Mouse (Mus musculus) left cerebral cortex, postnatal 4 days (tissue): ENCODE data around the gene Arid4b. TPM values are rescaled to one million over a fixed set of nuclear protein-coding genes. Genes with fewer than 3 reads are reported as not detected.
"Not testable (repeated sequence)": the region's sequence is repeated elsewhere in the genome, so short reads cannot be mapped to it uniquely, and the experiment has no call there.

Experiments used
- DNase-seq: peaks from one replicate; pipeline ENCODE4 v3.0.0-alpha.2; 2022
- intact Hi-C: fragments of 180-260 bp; cut with DNase I; formaldehyde crosslinking; loops from one replicate; pipeline ENCODE4 v1.15.1; 2025
- total RNA-seq, 2 experiments: library from RNA; stranded (reverse); gene quantifications; 2 replicates each; pipeline ENCODE4 v1.2.3; 2021

The Arid4b gene
- 10 to 100 TPM; 49.7 to 54.7 TPM for total RNA-seq

DNA sequence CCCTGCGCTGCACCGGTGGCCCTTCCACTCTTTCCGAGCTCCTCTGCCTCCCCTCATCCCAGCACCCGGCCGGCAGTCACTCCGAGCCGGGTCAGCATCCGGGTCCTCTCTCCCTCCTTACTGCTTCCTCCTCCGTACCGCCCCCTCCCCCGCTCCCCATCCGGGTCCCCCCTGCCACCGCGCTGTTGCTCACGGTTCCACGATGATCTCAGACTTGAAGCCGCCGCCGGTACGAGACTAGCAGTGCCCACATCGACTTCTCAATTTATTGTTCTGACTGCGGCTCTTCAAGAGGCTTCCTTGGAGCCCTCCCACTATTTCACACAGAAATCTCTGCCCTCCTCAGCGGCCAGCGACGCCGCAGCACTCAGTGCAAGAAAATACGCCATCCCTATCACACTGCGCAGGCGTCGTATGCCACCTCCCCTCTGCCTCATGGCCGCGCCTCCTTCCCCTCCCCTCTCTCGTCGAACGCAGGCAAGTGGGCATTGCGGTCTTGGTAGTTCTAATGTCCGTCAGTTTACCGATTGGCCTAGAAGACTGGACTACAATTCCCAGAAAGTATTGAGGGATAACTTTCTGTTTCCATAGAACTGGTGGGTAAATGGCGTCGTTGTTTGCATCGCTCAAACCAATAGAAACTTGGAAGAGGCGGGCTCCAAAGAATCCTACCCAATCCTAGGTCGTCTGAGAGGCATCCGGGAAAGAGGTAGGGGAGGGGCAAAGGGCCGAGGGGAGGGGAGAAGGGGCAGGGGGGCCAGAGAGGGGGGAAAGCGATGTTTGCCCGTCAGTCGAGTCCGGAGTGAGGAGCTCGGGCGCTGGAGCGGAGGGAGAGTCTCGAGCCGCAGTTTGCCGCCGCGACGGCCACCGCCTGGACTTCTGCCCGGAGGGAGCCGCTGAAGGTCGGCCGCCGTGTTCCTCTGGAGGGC is at the start of gene Arid4b, which contains the start of gene Ggps1:
Gene Arid4b, plus strand, starts transcription at position 220 of the 929 bp plus-strand sequence.
Gene Ggps1, minus strand, starts transcription at position 476 of the 929 bp plus-strand sequence.
- intact Hi-C loops = no loop called here
- DNase-seq = peak; percentile 97

DNA sequence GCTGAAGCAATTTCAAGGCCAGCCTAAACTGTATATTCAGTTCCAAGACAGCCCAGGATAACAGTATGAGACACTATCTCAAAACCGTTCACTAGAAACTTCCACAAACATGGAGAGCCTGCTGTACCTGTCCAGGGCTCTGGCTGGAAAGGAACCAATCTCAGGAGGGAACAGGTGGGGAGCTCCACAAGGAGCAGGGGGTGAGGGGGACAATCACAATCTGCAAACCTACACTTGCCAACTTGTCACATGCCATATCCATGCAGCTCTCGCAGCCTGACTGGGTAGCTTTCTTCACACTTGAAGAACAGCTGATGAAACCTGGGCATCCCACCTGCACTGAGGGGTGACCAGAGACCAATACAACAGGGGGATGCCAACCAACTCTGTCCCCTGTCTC is 49.0 kb upstream of the Arid4b start:
- intact Hi-C loops = no loop called here
- DNase-seq = no peak

DNA sequence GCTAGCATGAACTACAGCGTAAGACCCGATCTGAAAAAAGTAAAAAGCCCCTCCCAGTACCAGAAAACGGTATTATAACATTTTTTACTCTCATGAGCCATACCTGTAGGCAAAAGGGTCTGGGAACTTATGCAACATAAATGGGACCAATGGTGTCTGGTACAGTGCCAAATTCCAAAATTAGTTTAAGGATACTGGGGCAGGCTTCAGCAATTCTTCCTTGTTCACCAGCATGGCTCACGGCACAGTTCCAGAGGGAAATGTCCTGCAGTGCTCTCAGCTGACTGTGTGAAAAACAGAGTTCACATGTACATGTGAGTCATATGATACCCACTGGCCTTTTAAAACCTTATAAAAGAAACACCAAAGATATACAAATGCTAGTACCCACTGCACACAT is 48.5 kb upstream of the Arid4b start:
- intact Hi-C loops = no loop called here

DNA sequence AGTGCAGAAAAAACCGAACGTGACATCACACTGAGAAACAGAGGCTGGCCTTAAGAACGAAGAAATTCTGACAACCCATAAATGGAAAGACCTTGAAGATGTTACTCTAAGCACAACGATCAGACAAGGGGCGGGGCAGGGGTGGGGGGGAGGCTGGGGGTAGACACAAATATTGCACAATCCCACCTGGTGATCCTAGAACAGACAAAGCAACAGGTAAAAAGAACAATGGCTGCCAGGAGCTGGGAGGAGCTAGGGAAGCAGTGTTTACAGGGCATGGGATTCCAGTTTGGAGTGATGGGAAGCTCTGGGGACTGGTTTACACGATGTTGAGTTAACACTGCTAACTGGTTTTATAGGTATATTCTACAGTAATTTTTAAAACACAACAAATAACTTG is 47.4 kb upstream of the Arid4b start:
- intact Hi-C loops = no loop called here
- DNase-seq = no peak

More for the DNA sequence above, 48.5 kb upstream of the Arid4b start:
- no peak for DNase-seq

DNA sequence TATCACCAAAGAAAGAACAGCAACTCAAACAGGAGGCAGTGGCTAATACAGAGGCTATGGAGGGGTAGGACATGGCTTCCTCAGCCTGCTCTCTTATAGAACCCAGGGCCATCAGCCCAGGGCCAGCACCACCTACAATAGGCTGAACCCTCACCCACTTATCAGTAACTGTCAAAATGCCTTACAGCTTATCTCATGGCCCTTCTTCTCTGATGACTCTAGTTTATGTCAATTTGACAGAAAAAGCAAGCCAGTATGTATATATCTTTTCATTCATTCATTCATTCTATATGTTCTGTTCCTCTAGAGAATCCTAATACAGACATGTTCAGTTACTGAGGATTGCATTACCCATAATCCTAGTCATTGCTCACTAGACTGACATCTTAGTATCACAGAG is 44.7 kb upstream of the Arid4b start:
- no peak for DNase-seq
- intact Hi-C loops = no loop called here

DNA sequence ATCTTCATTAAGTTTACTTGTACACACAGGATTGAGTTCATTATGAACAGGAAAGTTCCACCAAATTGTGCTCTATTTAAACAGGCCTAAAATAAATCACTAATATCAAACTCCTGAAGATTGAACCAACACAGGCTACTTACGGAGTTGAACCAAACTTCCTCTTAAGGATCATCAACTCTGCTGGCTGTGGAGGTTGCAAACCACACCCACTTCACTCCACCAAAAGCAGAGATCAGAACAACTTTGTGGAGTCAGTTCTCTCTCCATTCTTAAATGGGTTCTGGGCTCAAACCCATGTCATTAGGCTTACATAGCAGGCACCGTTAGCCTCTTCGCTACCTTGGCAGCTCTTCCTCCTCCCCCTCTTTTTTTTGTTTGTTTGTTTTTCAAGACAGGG is 44.2 kb upstream of the Arid4b start:
- intact Hi-C loops = no loop called here
- DNase-seq = no peak

DNA sequence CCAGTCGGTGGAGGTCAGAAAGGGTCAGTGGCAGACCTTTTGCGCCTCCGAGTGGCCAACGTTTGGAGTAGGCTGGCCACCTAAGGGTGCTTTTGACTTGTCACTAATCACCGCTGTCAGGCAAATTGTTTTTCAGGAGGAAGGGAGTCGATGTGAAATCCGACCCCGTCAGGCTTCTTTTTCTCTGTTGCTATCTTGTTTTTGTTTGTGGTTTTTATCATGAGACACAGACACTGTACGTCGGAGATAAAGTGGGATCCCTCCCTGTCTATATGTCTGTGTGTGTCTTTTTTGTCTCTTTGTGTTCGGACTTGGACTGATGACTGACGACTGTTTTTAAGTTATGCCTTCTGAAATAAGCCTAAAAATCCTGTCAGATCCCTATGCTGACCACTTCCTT is 41.6 kb upstream of the Arid4b start:
- intact Hi-C loops, DNase-seq: not testable (repeated sequence)

DNA sequence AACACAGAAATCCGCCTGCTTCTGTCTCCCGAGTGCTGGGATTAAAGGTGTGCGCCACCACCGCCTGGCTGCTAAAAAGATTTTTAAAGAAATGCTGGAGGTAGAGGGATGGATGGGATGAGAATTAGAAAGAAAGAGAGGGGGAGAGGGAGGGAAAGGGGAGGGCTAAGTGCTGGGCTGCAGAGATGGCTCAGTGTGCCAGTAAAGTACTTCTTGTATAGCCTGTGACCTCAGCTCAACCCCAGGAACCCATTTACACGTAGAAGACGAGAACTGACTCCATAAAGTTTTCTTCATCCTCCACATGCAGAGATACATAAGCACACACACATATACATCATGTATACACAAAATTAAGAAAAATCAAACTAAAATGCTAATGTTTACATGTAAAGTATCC is 37.5 kb upstream of the Arid4b start:
- DNase-seq = no peak

DNA sequence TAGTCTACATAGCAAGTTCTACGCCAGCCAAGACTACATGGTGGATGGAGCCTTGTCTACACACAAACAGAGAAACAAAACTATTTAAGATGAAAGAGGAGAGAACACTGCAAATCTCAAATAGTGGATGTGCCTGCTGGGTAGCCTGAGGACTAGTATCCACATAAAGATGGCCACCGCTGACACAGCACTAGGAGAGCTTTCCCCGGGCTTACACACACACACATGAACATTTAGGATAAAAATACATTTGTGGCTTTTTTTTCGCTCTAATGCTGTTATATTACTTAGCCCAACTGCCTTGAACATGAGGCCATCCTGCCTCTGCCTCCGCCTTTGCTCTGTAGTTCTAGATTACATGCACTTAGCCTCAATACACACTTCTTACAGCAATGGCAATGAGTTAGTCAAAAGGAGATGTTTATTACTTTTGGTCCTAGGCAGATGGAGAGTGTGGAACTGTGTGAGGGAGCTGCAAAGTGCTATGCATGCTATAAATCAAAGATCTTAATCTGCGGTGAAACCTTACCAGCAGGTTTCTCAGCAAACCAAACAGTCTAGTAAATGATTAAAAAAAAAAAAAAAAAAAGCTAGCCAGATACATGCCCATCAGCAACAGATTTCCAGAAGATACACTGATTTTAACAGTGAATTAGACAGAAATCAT is 36.7 kb upstream of the Arid4b start:
- DNase-seq = no peak
- intact Hi-C loops = no loop called here

More for the DNA sequence above, 37.5 kb upstream of the Arid4b start:
- intact Hi-C loops = no loop called here

DNA sequence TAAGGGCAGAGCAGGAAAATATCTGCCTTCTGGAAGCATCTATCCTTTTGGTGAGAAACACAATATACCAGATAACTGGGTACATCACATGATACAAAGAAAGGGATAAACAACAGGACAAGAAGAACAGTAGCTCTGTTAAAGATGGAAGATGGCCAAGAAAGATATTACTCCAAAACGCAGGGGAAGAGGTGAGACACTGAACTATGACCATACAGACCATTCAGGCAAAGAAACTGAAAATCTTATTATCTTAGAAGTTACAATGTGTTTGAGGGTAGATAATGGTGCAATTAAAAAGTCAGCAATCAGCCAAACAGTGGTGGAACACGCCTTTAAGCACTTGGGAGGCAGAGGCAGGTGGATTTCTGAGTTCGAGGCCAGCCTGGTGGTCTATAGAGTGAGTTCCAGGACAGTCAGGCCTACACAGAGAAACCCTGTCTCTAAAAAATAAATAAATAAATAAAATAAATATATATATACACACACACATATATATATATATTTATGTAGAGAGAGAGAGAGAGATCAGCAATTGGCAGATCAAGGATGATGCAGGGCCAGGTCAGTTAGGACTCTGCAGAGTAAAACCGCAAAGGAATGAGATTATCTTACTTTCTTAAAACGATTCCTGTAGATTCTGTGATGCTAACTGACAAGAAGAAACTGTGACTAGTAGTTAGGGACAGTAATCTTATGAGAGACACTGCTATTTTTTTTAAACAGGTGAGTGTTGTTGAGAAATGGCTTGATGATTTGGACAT is 29.5 kb upstream of the Arid4b start:
- intact Hi-C loops = no loop called here

DNA sequence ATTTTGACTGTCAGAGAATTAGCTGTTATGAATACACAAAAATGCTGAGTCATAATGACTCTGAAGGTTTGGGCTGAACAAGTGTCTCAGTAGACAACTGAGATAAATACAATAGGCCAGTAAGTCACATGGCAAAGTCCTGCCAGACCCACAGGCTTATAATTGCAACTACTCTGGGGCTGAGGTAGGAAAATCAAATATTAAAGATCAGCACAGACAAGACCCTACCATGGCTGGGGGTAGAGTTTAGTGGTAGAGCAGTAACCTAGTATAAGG is 29.0 kb upstream of the Arid4b start:
- DNase-seq = no peak
- intact Hi-C loops = no loop called here

More for the DNA sequence above, 29.5 kb upstream of the Arid4b start:
- no peak for DNase-seq

DNA sequence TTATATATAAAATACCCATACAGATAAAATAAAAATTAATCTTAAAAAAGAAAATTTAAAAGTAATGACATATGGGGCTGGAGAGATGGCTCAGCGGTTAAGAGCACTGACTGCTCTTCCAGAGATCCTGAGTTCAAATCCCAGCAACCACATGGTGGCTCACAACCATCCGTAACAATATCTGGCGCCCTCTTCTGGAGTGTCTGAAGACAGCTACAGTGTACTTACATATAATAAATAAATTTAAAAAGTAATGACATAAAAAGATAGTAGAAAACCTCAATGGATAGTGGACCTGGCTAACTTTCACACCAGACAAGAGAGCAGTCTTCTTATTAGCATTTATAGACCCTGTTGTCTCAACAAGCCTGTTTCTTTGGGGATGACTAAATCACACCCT is 27.7 kb upstream of the Arid4b start:
- DNase-seq, intact Hi-C loops: not testable (repeated sequence)

DNA sequence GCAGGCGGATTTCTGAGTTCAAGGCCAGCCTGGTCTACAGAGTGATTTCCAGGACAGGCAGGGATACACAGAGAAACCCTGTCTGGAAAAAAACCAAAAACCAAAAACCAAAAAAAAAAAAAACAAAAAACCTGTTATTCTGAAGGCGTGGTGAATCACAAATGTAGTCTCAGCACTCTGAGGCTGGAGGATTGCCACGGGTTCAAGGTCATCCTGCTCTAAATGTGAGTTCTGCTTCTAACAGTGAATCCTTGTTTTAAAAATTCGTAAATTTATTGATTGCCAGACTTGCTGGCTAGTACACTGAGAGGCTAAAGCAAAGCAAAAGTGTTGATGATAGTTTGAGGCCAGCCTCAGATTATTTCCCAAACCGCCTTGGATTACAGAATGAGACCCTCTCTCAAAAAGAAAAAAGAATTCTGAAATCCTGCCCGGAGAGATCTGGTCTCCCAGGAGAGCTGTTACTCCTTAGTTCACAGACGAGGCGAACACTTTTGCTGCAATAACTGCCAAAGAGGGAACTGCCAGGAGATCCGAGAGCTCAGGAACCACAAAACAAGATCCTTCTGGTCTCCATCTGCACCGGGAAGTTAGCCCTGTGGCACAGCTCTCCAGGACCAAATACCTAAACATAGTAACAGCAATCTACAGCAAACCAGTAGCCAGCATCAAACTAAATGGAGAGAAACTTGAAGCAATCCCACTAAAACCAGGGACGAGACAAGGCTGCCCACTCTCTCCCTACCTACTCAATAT is 27.0 kb upstream of the Arid4b start:
- no peak for DNase-seq
- intact Hi-C loops = no loop called here

DNA sequence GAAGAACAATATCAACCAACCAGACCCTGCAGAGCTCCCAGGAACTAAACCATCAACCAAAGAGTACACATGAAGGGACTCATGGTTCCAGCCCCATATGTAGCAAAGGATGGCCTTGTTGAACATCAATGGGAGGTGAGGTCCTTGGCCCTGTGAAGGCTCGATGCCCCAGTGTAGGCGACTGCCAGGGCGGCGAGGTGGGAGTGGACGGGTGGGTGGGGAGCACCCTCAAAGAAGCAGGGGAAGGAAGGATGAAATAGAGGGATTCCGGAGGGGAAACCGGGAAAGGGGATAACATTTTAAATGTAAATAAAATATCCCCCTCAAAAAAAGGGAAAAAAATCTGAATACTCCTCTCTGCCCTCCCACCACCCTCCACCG is 24.1 kb upstream of the Arid4b start:
- intact Hi-C loops = no loop called here
- no peak for DNase-seq

DNA sequence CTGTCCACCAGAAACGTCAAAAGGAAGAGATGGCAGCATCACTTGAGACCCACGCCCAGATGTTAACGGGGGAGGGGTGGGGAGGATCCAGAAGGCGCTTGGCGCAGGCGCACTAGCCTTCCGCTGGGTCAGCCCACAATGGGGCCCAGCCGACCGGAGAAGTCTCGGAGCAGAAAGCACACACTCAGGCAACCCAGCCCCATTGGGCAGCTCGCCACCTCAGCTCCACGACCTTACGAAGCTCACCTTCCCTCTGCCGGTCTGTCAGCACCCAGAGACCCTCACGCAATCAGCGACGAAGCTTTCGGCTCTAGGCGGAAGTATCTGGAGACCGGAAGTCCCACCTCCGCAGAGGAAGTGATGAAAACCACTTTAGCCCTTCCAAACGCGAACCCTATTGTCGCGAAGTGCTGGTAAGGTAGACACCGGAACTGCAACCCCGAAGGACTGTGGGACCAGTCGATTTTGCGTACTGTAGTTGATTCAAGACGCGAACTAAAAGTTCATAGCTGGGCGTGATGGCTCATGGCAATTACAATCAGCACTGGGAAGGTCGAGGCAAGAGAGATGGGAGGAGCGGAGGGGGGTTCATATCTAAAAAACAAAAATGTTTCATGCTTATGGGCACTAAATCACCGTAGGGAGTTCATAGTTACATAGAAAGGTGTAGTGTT is 23.6 kb upstream of the Arid4b start, which contains the start of gene Tbce:
Gene Tbce, minus strand, starts transcription at position 347 of the 674 bp plus-strand sequence.
- intact Hi-C loops = no loop called here
- DNase-seq = peak; percentile 91

DNA sequence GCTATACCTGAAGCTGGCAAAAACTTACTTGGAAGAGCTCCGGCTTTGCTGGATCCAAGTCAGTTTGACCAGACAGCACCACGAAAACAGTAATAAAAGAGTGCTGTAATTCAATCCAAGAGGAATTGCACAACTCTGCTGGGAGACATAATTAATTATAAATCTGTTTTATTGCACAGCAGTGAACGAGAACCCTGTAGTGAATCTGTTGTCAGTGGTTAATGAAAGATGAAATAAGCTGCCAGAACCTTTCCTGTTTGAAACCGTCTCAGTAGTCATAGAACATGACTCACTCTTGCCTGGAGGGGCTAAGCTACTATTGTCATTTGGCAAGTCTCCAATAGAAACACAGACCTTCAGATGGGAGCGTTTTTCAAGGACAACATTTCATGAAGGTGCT is 22.8 kb upstream of the Arid4b start:
- no peak for DNase-seq
- intact Hi-C loops = no loop called here

DNA sequence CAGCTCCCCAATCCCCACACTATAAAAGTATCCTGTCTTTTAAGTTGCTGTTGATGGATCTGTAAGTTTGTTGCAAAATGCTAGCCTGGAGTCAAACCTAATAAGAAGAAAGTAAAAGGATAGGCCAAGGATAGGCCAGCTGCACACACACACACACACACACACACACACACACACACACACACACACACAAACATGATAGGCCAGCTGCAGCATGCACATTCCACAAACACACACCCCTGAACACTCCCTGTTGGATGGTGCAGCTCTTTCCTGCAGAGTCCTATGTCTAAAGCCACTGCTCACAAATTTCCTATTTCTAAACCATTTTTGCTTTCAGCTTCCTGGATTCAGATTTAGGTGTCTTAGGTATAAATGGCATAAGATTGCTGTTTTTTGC is 19.2 kb upstream of the Arid4b start:
- DNase-seq = no peak
- intact Hi-C loops = no loop called here

DNA sequence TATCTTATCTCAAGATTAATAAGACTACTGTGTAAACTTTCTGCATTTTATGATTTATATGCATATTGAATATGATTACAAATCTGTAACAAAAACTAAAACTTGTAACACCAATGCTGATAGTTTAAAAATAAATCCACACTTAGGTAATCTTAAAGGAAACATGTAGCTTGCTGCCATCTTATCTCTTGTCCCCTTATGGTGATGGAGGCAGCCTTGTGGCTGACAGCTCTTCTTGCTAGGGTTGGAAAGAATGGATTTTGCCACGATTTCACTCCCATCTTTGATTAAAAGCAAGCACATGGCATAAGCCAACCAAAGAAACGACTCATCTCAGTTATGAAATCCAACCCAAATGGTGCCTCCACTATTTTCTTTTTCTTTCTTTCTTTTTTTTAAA is 18.5 kb upstream of the Arid4b start:
- no peak for DNase-seq
- intact Hi-C loops = no loop called here

DNA sequence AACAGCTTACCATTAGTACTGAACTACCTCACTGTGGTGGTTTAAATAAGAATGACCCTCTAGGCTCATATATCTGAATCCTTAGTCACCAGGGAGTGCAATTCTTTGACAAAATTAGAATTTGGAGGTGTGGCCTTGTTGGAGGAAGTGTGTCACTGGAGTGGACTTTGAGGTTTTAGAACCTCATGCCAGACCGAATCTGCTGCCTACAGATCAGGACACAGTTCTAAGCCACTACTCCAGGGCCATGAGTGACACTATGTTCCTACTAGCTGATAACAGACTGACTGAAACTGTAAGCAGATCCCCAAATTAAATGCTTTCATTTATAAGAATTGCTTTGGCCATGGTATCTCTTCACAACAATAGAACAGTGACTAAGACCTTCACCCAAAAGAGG is 13.2 kb upstream of the Arid4b start:
- intact Hi-C loops = no loop called here
- DNase-seq = no peak

DNA sequence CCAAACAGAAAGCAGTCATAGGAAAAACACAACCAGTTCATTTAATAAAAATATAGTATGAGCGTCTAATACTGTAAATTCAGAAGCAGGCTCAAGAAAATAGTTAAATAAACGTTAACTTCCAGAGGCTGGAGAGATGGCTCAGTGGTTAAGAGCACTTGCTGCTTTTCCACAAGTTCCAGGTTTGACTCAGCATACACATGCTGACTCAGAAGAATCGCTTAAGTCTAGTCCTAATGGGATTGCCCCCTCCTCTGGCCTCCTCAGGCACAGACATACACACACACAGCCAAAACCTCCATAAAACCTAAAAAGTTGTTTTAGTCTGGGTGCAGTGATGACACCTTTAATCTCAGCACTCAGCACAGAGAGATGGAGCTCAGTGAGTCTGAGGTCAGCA is 6.2 kb upstream of the Arid4b start:
- intact Hi-C loops = no loop called here
- no peak for DNase-seq
